Mouse (Mus musculus): ENCODE results near the gene Cyb561. TPM values are rescaled to one million over a fixed set of nuclear protein-coding genes. Genes with fewer than 3 reads are reported as not detected.

The Cyb561 gene
- total RNA-seq, 1 experiment from 2014 or later = 2.2 TPM

GRCm38 (mm10) chr11:105958566-105958965, 5.4 kb upstream of the Cyb561 start:
- ATAC-seq (replicated peaks in 1 of 2; ENCODE audit: insufficient read depth in 1 of 2, low FRiP score in 2 of 2, low TSS enrichment in 1 of 2, low read depth in 1 of 2, poor library complexity in 2 of 2, severe bottlenecking in 2 of 2) = no peak

GRCm38 (mm10) chr11:105957501-105957900, 4.4 kb upstream of the Cyb561 start:
- ATAC-seq (replicated peaks in 1 of 2; ENCODE audit: insufficient read depth in 1 of 2, low FRiP score in 2 of 2, low TSS enrichment in 1 of 2, low read depth in 1 of 2, poor library complexity in 2 of 2, severe bottlenecking in 2 of 2) = no peak

- ATAC-seq (replicated peaks in 1 of 2; ENCODE audit: insufficient read depth in 1 of 2, low FRiP score in 2 of 2, low TSS enrichment in 1 of 2, low read depth in 1 of 2, poor library complexity in 2 of 2, severe bottlenecking in 2 of 2) = no peak
These were observed 2.8 kb upstream of the Cyb561 start for GRCm38 (mm10) chr11:105955815-105956430.

GRCm38 (mm10) chr11:105953402-105953801, 266 bp upstream of the Cyb561 start:
- ATAC-seq (replicated peaks in 1 of 2; ENCODE audit: insufficient read depth in 1 of 2, low FRiP score in 2 of 2, low TSS enrichment in 1 of 2, low read depth in 1 of 2, poor library complexity in 2 of 2, severe bottlenecking in 2 of 2) = no peak

GRCm38 (mm10) chr11:105952111-105952510, 1.0 kb downstream of the Cyb561 start:
- ATAC-seq (replicated peaks in 1 of 2; ENCODE audit: insufficient read depth in 1 of 2, low FRiP score in 2 of 2, low TSS enrichment in 1 of 2, low read depth in 1 of 2, poor library complexity in 2 of 2, severe bottlenecking in 2 of 2) = no peak

GRCm38 (mm10) chr11:105951601-105952044, 1.5 kb downstream of the Cyb561 start:
- no peak for ATAC-seq (replicated peaks in 1 of 2; ENCODE audit: insufficient read depth in 1 of 2, low FRiP score in 2 of 2, low TSS enrichment in 1 of 2, low read depth in 1 of 2, poor library complexity in 2 of 2, severe bottlenecking in 2 of 2)

- no peak for ATAC-seq (replicated peaks in 1 of 2; ENCODE audit: insufficient read depth in 1 of 2, low FRiP score in 2 of 2, low TSS enrichment in 1 of 2, low read depth in 1 of 2, poor library complexity in 2 of 2, severe bottlenecking in 2 of 2)
These were observed 2.6 kb downstream of the Cyb561 start for GRCm38 (mm10) chr11:105950519-105950918.

GRCm38 (mm10) chr11:105948255-105948654, 4.9 kb downstream of the Cyb561 start:
- ATAC-seq (replicated peaks in 1 of 2; ENCODE audit: insufficient read depth in 1 of 2, low FRiP score in 2 of 2, low TSS enrichment in 1 of 2, low read depth in 1 of 2, poor library complexity in 2 of 2, severe bottlenecking in 2 of 2) = peak; percentile 25 to 39; a peak in 3 of 4 replicates

- peak; percentile 42 to 57; a peak in 3 of 4 replicates for ATAC-seq (replicated peaks in 1 of 2; ENCODE audit: insufficient read depth in 1 of 2, low FRiP score in 2 of 2, low TSS enrichment in 1 of 2, low read depth in 1 of 2, poor library complexity in 2 of 2, severe bottlenecking in 2 of 2)
These were observed 6.4 kb downstream of the Cyb561 start for GRCm38 (mm10) chr11:105946694-105947154.

GRCm38 (mm10) chr11:105944770-105945672, 8.1 kb downstream of the Cyb561 start:
- ATAC-seq (replicated peaks in 1 of 2; ENCODE audit: insufficient read depth in 1 of 2, low FRiP score in 2 of 2, low TSS enrichment in 1 of 2, low read depth in 1 of 2, poor library complexity in 2 of 2, severe bottlenecking in 2 of 2) = no peak

GRCm38 (mm10) chr11:105944126-105944621, 9.0 kb downstream of the Cyb561 start:
- peak in 1 of 2 experiments; percentile 10; a peak in 1 of 4 replicates for ATAC-seq (replicated peaks in 1 of 2; ENCODE audit: insufficient read depth in 1 of 2, low FRiP score in 2 of 2, low TSS enrichment in 1 of 2, low read depth in 1 of 2, poor library complexity in 2 of 2, severe bottlenecking in 2 of 2)

GRCm38 (mm10) chr11:105943133-105944102, 9.7 kb downstream of the Cyb561 start:
- ATAC-seq (replicated peaks in 1 of 2; ENCODE audit: insufficient read depth in 1 of 2, low FRiP score in 2 of 2, low TSS enrichment in 1 of 2, low read depth in 1 of 2, poor library complexity in 2 of 2, severe bottlenecking in 2 of 2) = no peak

- no peak for ATAC-seq (replicated peaks in 1 of 2; ENCODE audit: insufficient read depth in 1 of 2, low FRiP score in 2 of 2, low TSS enrichment in 1 of 2, low read depth in 1 of 2, poor library complexity in 2 of 2, severe bottlenecking in 2 of 2)
These were observed 11.2 kb downstream of the Cyb561 start for GRCm38 (mm10) chr11:105941973-105942372.

- no peak for ATAC-seq (replicated peaks in 1 of 2; ENCODE audit: insufficient read depth in 1 of 2, low FRiP score in 2 of 2, low TSS enrichment in 1 of 2, low read depth in 1 of 2, poor library complexity in 2 of 2, severe bottlenecking in 2 of 2)
These were observed 14.4 kb downstream of the Cyb561 start for GRCm38 (mm10) chr11:105938771-105939170.

GRCm38 (mm10) chr11:105936974-105937373, 16.2 kb downstream of the Cyb561 start:
- no peak for ATAC-seq (replicated peaks in 1 of 2; ENCODE audit: insufficient read depth in 1 of 2, low FRiP score in 2 of 2, low TSS enrichment in 1 of 2, low read depth in 1 of 2, poor library complexity in 2 of 2, severe bottlenecking in 2 of 2)

- ATAC-seq (replicated peaks in 1 of 2; ENCODE audit: insufficient read depth in 1 of 2, low FRiP score in 2 of 2, low TSS enrichment in 1 of 2, low read depth in 1 of 2, poor library complexity in 2 of 2, severe bottlenecking in 2 of 2) = no peak
These were observed 16.9 kb downstream of the Cyb561 start for GRCm38 (mm10) chr11:105936200-105936599.

GRCm38 (mm10) chr11:105935496-105935895, 17.6 kb downstream of the Cyb561 start:
- no peak for ATAC-seq (replicated peaks in 1 of 2; ENCODE audit: insufficient read depth in 1 of 2, low FRiP score in 2 of 2, low TSS enrichment in 1 of 2, low read depth in 1 of 2, poor library complexity in 2 of 2, severe bottlenecking in 2 of 2)
